Mouse (Mus musculus) gastrocnemius, postnatal 4 days (tissue): ENCODE measurements at regions not wholly inside any gene's neighbourhood (a gene's known extent, or its start where the extent isn't known, plus 50 kb on each side); places are given as distances from the start of the nearest gene placed in this dataset.

Experiments
- DNase-seq, 2 experiments: peaks; one replicate each; pipeline ENCODE4 v3.0.0; 2021 to 2022; ENCODE audit warnings: low spot score in 2 of 2, mixed read lengths in 2 of 2

DNA sequence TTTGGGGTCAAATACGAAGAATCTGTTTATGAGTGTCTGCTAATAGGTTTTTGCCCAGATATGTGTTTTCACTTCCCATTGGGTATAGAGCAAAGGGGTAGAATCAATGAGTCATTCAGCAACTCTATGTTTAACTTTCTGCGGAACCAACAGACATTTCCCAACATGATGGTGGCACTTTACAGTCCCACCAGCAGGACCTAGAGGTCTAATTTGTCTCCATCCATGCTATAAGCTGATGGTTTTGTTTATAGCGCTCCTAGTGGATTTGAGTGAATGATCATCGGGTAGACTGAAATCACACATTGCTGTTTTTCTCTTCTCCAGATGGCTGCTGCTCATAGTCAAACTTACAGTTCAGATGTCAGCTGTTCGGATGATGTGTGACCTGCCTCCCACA lies 99.7 kb upstream of the Arid5b start:
- no peak for DNase-seq

DNA sequence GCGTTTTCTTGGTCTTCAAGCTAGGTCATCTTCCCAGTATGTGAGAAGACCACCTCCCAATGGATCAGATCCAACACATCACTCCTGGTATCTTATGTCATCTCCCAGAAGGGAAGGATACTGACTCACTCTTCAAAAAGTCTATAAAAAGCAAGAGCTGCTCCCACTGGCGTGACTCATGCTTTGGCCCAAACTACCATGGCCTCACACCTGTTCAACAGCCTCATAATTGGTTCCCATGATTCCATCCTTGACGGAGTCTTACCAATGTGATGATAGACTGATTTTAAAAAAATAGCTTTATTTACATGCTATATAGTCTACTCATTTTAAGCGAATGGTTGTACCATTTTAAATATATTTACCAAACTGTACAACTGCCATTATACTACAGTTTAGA lies 98.9 kb upstream of the Arid5b start:
- no peak for DNase-seq

GRCm38 (mm10) chr10:68373875-68374274 lies 95.3 kb upstream of the Arid5b start:
- DNase-seq, result no peak

DNA sequence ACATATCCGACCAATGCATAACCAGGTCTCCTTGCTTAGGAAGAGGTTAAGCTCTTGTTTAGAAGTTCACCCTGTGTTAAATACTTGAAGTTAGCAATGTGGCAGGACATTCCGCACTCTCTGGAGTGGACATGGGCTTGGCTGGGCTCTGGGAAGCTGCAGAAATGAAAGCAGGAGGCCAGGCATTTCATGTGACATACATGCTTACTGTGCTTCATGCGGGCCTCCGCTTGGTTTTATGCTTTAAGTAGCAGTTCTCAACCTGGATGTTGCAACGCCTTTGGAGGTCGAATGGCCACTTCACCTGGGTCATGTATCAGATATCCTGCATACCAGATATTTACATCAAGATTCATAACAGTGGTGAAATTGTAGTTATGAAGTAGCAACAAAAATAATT lies 93.2 kb upstream of the Arid5b start:
- no peak for DNase-seq

- DNase-seq, result no peak
Observed at GRCm38 (mm10) chr10:68370986-68371385, 92.4 kb upstream of the Arid5b start.

GRCm38 (mm10) chr10:68366796-68367195 lies 88.3 kb upstream of the Arid5b start:
- no peak for DNase-seq

GRCm38 (mm10) chr10:68360765-68361483 lies 82.4 kb upstream of the Arid5b start:
- no peak for DNase-seq

- no peak for DNase-seq
Observed at GRCm38 (mm10) chr10:68359135-68359534, 80.6 kb upstream of the Arid5b start.

GRCm38 (mm10) chr10:68356973-68357372 lies 78.4 kb upstream of the Arid5b start:
- no peak for DNase-seq

DNA sequence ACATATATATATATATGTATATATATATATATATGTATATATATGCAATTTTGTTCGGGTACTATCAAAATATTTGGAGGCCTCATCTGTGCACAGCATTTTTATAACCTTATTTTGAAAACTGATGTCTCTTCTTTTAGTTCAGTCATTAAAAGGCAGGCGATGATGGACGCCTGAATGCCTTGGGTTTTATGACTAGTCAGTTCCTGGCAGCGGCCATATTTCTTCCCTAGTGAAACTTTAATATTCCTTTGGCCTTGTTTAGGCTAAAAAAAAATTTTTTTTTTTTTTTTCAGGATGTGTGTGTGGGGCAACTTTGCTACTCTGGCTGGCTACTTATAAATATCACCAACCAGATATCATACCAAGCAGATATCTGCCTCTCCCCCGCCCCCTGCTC lies 78.0 kb upstream of the Arid5b start:
- no peak for DNase-seq

- DNase-seq, result no peak
Observed at GRCm38 (mm10) chr10:68356093-68356485, 77.5 kb upstream of the Arid5b start.

DNA sequence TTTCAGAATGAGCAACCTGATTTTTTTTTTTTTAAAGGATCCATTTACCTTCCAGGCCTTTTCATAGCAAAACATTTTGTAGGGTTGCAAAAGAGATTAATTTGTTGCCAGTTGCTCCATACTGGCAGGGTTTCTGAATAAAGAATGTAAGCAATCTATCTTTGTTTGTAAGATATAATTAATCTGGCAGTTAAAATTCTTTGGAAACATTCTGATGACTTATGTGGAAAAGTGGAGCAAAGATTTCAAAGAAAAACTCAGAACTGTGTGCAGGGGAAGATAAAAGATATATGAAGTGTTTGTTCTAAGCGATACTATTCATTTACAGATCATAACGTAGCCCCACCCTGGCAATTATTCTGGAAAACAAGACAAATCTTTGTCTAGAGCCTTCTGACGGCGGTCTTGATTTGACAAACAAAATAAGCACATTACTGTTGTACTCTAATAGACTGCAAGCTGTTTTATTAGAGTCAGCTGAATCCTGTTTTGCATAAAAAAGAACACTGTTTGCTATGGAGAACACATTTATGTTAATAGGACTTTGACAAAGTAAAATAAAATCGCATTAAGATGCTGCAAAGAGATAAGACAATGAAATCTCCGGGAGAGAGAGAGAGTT lies 77.0 kb upstream of the Arid5b start:
- DNase-seq, result no peak

GRCm38 (mm10) chr10:68354335-68355231 lies 76.0 kb upstream of the Arid5b start:
- no peak for DNase-seq

- peak in 1 of 2 experiments; percentile 29 for DNase-seq
Observed at GRCm38 (mm10) chr10:68353692-68354232, 75.2 kb upstream of the Arid5b start.

- DNase-seq, result no peak
Observed at GRCm38 (mm10) chr10:68351841-68352555, 73.5 kb upstream of the Arid5b start.

DNA sequence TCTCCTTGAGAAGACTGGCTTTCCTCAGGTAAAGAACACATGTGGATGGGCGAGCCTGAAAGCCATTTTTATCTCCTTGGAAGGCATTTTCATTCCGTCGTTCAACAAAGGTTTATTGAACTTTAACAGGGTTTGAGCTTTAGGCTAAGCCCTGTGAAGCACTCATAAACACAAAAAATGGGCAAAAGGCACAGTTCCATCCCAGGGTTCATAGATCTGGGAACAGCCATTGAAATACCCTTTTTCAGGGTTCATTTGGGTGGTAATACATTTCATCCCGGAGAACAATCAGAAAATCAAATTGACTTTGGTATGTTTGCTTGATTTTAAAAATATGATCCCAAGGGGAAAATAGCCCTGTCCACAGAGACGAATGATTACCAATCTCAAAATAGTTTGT lies 72.9 kb upstream of the Arid5b start:
- no peak for DNase-seq

- no peak for DNase-seq
Observed at GRCm38 (mm10) chr10:68350798-68351197, 72.3 kb upstream of the Arid5b start.

- no peak for DNase-seq
Observed at GRCm38 (mm10) chr10:68347806-68348205, 69.3 kb upstream of the Arid5b start.

DNA sequence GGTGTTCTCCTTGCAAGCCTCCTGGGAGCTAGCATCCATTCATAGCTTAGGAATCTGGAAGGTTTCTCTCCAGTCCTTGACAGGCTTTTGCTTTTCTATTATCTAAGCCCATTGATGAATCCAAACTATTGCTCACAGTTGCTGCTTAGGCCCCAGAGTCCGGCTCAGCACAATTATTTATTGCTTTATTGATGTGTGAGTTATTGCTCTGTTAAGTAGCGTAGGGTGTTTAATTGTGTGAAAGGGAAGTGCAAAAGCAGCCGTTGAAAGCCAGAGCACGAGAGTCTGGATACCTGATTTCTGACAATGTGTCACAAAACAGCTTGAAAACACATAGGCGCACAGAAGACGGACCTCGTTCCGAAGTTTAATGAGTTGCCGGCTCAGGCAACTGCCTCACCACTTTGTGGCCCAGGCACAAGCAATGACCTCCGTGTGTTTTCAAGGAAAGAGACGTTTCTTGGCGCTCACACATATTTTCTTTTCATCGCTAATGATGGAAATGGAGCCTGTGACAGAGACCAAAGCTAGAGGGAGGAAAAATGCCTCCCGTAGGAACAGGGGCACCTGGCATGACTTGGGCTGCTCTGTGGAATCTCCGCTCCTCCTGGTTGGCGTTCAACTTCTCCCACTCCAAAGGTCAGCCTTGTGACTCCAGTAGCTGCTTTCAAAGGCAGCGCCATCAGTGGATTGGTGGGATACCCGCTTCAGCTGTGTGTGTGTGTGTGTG lies 66.6 kb upstream of the Arid5b start:
- no peak for DNase-seq

GRCm38 (mm10) chr10:68344211-68344610 lies 65.7 kb upstream of the Arid5b start:
- DNase-seq, result no peak
